Mouse (Mus musculus): Measurements from ENCODE around the gene Gm49369.
A peak's percentile ranks its signal among the peaks of the same experiment; 100 is the strongest.

Gm49369 gene

GRCm38 (mm10) chr7:142394261-142395190, 12.1 kb upstream of the Gm49369 start:
- DNase-seq (ENCODE audit: low spot score) = no peak

DNA sequence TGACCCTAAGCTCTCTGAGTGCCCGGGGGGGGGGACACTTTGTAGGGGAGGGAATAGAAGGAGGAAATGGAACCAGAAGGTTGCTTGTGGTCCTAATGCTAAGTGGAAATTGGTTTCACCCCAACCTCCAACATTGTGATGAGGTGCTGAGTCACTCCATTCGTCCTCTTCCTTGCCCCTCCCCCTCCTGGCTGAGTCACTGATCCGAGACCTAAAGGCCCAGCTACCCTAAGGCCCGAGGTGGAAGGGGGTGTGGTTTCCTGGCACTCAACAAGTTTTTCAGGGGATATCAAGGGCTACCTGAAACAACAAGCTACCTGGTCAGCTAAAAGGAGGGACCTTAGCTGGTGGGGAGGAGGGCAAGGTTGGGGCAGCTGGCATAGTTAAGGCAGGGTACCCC, 10.7 kb upstream of the Gm49369 start:
- DNase-seq (ENCODE audit: low spot score) = peak; percentile 15

- no peak for DNase-seq (ENCODE audit: low spot score)
Observed at GRCm38 (mm10) chr7:142391609-142392008, 9.1 kb upstream of the Gm49369 start.

DNA sequence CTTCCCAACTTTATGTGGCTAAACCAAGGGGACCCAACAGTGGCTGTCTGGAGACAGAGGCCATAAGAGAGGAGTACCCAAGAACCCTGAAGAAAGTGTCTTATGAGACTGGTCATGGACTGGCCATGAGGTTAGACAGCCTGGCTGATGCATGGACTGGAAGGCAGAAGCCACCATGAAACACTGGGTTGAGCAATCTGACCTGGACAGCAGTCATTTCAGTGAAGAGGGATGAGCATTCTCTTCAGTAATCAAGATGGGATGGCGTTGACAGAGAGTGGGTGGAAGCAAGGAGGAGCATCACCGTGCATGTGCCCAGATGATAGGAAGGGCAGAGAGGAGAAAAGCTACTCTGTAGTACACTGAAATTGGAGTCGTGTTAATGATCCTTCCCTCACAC, 8.6 kb upstream of the Gm49369 start:
- DNase-seq (ENCODE audit: low spot score) = no peak

- DNase-seq (ENCODE audit: low spot score) = no peak
Observed at GRCm38 (mm10) chr7:142389961-142390650, 7.6 kb upstream of the Gm49369 start.

DNA sequence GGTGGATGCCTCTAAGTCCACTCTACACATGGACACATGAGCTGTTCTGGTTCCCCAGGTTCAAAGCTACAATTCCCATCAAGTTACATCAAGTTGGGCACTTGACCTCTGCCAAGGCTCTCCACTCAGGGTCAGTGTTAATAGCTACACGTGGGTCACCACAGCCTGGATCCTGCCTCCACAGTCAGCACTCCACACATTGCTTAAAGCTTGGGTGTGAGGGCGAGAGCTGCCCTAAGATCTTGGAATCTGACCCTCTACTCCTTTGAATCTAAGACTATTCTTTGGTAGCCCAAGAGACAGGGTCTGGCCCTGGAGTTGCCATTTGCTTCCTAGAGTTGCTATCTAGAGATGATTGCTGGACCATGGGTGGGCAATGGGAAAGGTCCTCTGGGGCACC, 6.3 kb upstream of the Gm49369 start:
- no peak for DNase-seq (ENCODE audit: low spot score)

- no peak for DNase-seq (ENCODE audit: low spot score)
Observed at GRCm38 (mm10) chr7:142388198-142388597, 5.7 kb upstream of the Gm49369 start.

- peak; percentile 99 for DNase-seq (ENCODE audit: low spot score)
Observed at GRCm38 (mm10) chr7:142387419-142388148, 5.1 kb upstream of the Gm49369 start, which contains the start of gene Ctsd. Gene Ctsd (minus strand): TSS chr7:142388038.

DNA sequence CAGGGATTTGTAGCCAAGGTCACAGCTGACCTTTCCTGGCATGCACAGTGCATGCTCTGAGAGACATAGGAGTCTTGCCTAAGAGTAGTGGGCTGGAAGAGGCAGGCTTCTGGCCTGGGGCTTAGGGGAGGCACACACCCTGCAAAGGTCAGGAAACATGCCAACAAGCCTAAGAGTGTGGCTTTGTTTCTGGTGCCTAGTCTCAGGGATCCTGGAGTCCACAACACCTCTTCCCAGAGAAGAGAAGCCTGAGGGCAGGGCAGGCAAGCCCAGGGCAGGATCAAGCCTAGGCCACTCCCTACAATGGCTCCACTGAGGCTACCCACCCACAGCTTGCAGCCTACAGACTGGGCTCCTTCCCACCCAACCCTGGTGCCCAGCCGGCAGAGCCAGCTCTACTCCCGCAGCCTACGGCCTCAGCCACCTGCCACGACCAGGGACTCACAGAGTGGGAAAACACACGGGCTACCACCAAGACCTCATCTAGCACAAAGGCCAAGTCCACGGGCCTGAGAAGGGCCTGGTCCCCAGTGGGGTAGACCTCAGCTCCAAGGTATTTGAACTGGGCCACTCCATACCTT, 4.2 kb upstream of the Gm49369 start:
- DNase-seq (ENCODE audit: low spot score) = no peak

DNA sequence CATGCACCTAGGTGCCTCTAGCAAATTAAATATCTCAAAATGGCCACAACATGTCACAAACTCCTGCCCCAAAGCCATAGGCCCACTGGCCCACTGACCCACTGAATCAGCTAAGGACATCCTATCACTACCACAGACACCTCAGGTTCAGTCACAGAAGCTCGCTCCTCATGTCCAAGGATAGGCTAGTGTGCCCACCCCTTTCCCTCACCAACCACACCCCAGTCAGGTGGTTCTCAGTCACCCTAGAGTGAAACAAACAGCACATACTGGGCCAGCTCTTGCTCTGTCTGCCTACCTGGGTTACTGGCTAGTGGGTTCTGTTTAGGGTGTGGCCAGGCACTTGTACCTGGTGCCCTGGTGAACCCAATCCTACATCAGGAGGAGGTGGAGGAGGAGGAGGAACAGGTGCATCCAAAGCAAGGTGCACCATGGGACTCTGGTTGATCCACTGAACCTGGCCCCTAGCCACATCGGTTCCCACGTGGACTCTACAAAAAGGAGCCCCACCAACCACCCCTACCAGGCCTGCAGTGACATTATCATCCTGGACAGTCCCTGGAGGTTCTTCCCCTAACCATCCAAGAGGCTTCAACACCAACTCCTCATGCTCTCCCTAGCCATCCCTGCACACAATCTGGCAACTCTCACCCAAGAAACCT, 3.4 kb upstream of the Gm49369 start:
- no peak for DNase-seq (ENCODE audit: low spot score)

DNA sequence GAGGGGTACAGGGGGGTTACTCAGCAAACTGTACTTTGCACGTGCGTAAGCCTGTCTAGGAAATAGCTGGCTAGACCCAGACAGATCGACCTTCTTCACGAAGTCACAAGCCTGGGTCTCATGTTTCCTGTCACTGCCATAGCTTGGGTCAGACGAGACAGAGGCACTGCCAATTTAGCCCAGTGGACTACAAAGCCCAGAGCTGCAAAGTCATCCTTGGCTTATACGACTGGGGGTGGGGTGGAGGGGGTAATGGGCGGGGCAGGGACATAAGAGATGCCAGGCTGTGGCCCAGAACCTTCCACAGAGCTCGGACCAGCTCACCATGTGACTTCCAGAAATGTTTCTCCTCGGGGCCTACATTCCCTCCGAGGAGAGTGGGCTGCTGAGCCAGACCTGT, 1.8 kb upstream of the Gm49369 start:
- DNase-seq (ENCODE audit: low spot score) = no peak

DNA sequence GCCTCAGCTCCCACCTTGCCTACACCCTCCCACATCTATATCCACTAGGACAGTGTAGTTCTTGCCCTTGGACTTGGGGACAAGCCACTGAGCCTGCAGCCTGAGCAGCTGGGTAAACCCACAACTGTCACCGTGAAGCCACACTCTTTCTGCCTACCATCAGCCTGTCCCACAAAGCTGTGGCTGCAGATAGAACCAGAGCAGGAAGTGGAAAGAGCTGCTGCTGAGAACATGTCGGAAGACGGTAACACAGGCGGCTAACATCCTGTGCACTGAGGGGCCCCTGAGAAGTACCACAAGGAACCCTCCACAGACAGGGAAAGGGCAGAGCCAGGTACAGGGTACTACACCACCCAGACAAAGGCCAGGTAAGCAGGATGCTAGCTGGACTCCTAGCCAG, 1.3 kb downstream of the Gm49369 start:
- no peak for DNase-seq (ENCODE audit: low spot score)

DNA sequence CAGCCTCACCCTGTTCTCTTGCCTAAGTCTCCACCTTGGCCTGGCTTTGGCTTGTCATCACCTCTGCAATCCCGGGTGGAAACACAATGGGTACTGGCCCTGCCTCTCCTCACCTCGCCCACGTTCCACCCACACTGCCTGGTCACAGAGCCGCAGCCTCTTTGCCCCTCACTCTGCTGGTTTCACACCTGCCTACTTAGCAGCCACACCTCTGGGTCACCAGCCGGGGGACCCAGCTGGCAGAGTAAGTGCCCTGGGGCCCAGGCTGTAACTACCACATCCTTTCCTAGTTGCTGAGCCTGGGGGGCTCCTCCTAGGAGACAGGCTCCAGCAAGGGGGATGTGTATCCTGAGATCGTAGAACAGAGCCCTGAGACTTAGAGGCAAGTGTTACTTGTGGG, 3.3 kb downstream of the Gm49369 start:
- no peak for DNase-seq (ENCODE audit: low spot score)

- DNase-seq (ENCODE audit: low spot score) = no peak
Observed at GRCm38 (mm10) chr7:142377233-142377925, 5.1 kb downstream of the Gm49369 start.

DNA sequence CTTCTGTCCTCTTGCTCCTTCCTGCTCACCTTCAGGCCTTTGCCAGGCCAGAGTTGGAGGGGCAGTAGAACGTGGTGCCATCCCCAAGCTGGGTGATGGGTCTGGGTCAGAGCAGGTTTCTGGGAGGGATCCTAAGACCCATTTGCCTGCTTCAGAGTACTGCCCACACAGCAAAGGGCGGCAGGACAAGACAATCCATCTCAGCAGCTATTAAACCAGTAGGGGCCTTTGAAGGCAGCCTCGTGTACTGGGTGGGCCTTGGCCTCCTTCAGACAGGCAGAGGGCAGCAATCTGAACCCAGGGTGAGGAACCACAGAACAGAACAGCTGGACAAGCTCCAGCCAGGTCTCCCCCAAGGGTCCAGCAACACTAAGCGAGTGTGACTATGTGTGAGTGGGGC, 6.4 kb downstream of the Gm49369 start:
- no peak for DNase-seq (ENCODE audit: low spot score)

DNA sequence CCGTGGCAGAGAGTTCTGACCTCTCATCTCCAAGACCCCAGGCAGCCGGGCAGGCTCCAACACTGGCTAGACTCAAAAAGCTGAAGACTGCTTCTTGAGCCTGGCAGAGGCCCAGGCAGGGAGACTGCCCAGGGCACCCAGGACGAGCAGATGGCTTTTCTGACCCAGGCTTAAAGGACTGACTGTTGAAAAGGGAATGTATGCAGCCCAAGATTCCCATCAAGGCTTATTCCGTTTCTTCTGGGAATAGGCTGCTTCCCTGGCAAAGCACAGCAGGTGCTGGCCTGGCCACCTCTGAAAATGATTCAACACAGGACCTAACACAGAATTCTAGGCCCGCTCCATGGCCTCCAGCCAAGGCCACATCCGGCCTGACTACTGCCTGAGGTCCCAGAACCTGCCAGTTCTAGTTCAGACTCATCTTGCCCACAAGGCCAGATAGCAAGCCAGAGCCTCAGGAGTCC, 7.2 kb downstream of the Gm49369 start:
- no peak for DNase-seq (ENCODE audit: low spot score)

DNA sequence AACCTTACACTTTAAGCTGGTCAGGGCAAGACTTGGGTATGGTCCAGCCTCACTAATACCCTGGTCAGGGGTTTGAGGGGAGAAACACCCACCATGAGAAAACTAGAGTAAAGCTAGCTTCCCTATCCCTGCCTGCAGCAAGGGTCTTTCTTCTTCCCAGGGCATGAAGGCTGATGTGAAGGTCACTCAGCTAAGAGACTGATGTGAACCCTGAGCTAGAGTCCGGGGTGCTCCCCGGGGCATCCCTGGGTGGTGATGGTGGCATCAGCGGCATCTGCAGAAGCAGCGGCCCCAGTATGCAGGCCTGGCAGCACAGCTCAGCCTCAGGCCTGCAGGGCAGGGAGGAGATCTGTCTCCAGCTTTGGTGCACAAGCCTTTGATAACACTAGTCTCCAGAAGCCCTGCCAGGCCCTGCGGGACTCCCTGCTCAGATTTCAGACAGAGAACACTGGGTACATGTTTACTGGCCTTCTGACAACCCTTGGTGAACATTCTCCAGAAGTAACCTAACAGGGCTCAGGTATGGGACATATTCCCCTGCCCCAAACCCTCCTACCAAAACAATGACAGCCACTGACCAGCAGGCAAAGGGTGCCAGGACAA, 8.0 kb downstream of the Gm49369 start:
- no peak for DNase-seq (ENCODE audit: low spot score)

GRCm38 (mm10) chr7:142373641-142374412, 8.6 kb downstream of the Gm49369 start, which contains the start of gene Ifitm10:
Gene Ifitm10 (minus strand): TSS chr7:142373753.
- no peak for DNase-seq (ENCODE audit: low spot score)

- DNase-seq (ENCODE audit: low spot score) = no peak
Observed at GRCm38 (mm10) chr7:142373039-142373438, 9.4 kb downstream of the Gm49369 start.

All from embryo, embryonic 10 days (tissue).